Mouse (Mus musculus) central nervous system, embryonic 14 days (tissue): Measurements from ENCODE around the gene Plcl2. TPM values are rescaled to one million over a fixed set of nuclear protein-coding genes. Genes with fewer than 3 reads are reported as not detected.

Experiments
- polyA plus RNA-seq: library from polyadenylated mRNA; depleted of rRNA; stranded (reverse); fragments of >200 nt; gene quantifications from 2 replicates; pipeline ENCODE4 v1.2.3, GENCODE M21; 2012; rRNA removed

Gene Plcl2
- 15.9 and 16.9 TPM in 2 replicates for polyA plus RNA-seq

GRCm38 (mm10) chr17:50509251-50510104, at the start of gene Plcl2:
TSS of gene Plcl2 (plus strand) at chr17:50509403.

Other genes with a start within 250 kb of the Plcl2 start
- 0.31 and 0.33 TPM in 2 replicates for gene Dazl, start 215.8 kb upstream of the Plcl2 start, polyA plus RNA-seq